Comparison of ENCODE assay signal across 7 mouse cellular contexts in the genomic region with DNA sequence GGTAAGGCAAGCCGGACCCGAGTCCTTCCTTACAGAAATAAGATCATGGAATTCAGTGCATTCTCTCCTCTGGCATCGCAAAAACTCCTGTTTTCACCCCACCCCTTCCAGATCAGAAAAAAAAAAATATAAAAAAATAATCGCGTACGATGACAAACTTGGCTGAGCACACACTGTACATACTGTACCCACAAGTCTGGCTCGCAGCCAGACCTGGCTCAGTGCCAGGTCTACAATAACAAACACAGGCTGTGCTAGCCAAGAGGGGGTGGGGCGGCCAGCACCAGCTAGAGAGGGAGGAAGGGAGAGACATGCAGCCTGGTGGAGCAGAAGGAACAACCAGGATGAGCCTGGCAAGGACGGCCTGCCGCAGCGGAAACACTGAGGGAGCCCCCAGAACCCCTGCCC.
DNase-seq lines count a peak whose midpoint lies in the region; ATAC-seq and TF ChIP-seq lines count a peak whose summit lies in the region.

No protein-coding gene starts in this region.

- peak overlapping the region; percentile 36 for H3K4me2 ChIP-seq in heart, embryonic 11.5 days
- H3K4me2 ChIP-seq in kidney, embryonic 15.5 days: peak overlapping the region; percentile 39; the same call in 1 of the 2 replicates
- peak overlapping the region; percentile 36 for H3K4me2 ChIP-seq in limb, embryonic 14.5 days (replicated peaks; ENCODE audit: low read depth, low read length, severe bottlenecking)
- peak overlapping the region; percentile 25; the same call in 1 of the 2 replicates for H3K4me2 ChIP-seq in midbrain, postnatal 0 days (ENCODE audit: low read depth, low read length, poor library complexity, severe bottlenecking)

- no peaks in the 10 kb centered on the region for H3K9me3 ChIP-seq in heart, embryonic 11.5 days (replicated peaks; ENCODE audit: control insufficient read depth, low read length)
- no peaks in the 10 kb centered on the region for H3K9me3 ChIP-seq in kidney, embryonic 15.5 days (replicated peaks)
- H3K9me3 ChIP-seq in limb, embryonic 14.5 days (ENCODE audit: control insufficient read depth, low read length): no peaks in the 10 kb centered on the region
- no peaks in the 10 kb centered on the region for H3K9me3 ChIP-seq in midbrain, postnatal 0 days (ENCODE audit: low read length)

- 0 out of 2 replicates have a peak overlapping the region, but pooled peaks have one; percentile 8 for H3K27ac ChIP-seq in bone marrow, adult 2 months (ENCODE audit: control insufficient read depth, insufficient read depth, low read depth, low read length, poor library complexity)
- no peak overlapping the region for H3K27ac ChIP-seq in heart, embryonic 11.5 days (ENCODE audit: low read depth, low read length)
- H3K27ac ChIP-seq in kidney, embryonic 15.5 days: peak overlapping the region; percentile 68
- H3K27ac ChIP-seq in limb, embryonic 14.5 days (replicated peaks; ENCODE audit: low read depth, low read length): no peak overlapping the region; the same call in 1 of the 2 replicates
- 0 out of 2 replicates have a peak overlapping the region, but pooled peaks have one; percentile 27 for H3K27ac ChIP-seq in midbrain, postnatal 0 days (ENCODE audit: low read depth, low read length)

- ATAC-seq in heart, embryonic 11.5 days (replicated peaks; ENCODE audit: insufficient number of reproducible peaks, low FRiP score, low TSS enrichment): peak; percentile 83
- ATAC-seq in kidney, embryonic 15.5 days (replicated peaks; ENCODE audit: low FRiP score): peak; percentile 93
- ATAC-seq in limb, embryonic 14.5 days (ENCODE audit: low FRiP score, low read depth): peak; percentile 85
- ATAC-seq in midbrain, postnatal 0 days (ENCODE audit: low FRiP score): peak; percentile 81

- H3K4me1 ChIP-seq in bone marrow, adult 2 months (ENCODE audit: control insufficient read depth, insufficient read depth, low read length): peaks cover 4% of the 10 kb centered on the region
- H3K4me1 ChIP-seq in heart, embryonic 11.5 days (ENCODE audit: control insufficient read depth, insufficient read depth, low read length): peaks cover 23% of the 10 kb centered on the region
- H3K4me1 ChIP-seq in kidney, embryonic 15.5 days: peaks cover 56% of the 10 kb centered on the region
- peaks cover 49% of the 10 kb centered on the region for H3K4me1 ChIP-seq in limb, embryonic 14.5 days (ENCODE audit: control insufficient read depth, insufficient read depth, low read length)
- peaks cover 30% of the 10 kb centered on the region for H3K4me1 ChIP-seq in midbrain, postnatal 0 days (ENCODE audit: insufficient read depth, low read length)

- TF ChIP-seq POLR2A in bone marrow, adult 2 months (IDR thresholded peaks at IDR 0.05; ENCODE audit: borderline replicate concordance, control insufficient read depth, low read depth, low read length): no peak
- TF ChIP-seq POLR2A in limb, embryonic 14.5 days (IDR thresholded peaks at IDR 0.05; ENCODE audit: borderline replicate concordance, extremely low read depth, insufficient read depth, insufficient read length): no peak

- peak; percentile 80 for DNase-seq in fat pad, adult 2 months (ENCODE audit: extremely low read depth, low read depth, low spot score)
- peak; percentile 90 for DNase-seq in limb, embryonic 14.5 days (ENCODE audit: low spot score)
- DNase-seq in midbrain, postnatal 0 days (ENCODE audit: low spot score): peak; percentile 97
- DNase-seq in spleen, postnatal 14 days (ENCODE audit: low spot score in 2 of 2): peak; percentile 46 to 50

- H3K36me3 ChIP-seq in heart, embryonic 11.5 days (ENCODE audit: control insufficient read depth, insufficient read depth, low read length): no peaks in the 10 kb centered on the region
- no peaks in the 10 kb centered on the region for H3K36me3 ChIP-seq in kidney, embryonic 15.5 days
- no peaks in the 10 kb centered on the region for H3K36me3 ChIP-seq in limb, embryonic 14.5 days (ENCODE audit: control insufficient read depth, insufficient read depth, low read length)
- H3K36me3 ChIP-seq in midbrain, postnatal 0 days (ENCODE audit: insufficient read depth, low read length): no peaks in the 10 kb centered on the region

- H3K9ac ChIP-seq in heart, embryonic 11.5 days (ENCODE audit: low read depth, low read length): no peak overlapping the region
- no peak overlapping the region for H3K9ac ChIP-seq in kidney, embryonic 15.5 days
- H3K9ac ChIP-seq in limb, embryonic 14.5 days (ENCODE audit: low read depth, low read length, severe bottlenecking): no peak overlapping the region; the same call in 1 of the 2 replicates
- no peak overlapping the region for H3K9ac ChIP-seq in midbrain, postnatal 0 days (replicated peaks; ENCODE audit: low read length, poor library complexity, severe bottlenecking)

- H3K27me3 ChIP-seq in heart, embryonic 11.5 days (ENCODE audit: control insufficient read depth, insufficient read depth, low read length): no peaks in the 10 kb centered on the region
- H3K27me3 ChIP-seq in kidney, embryonic 15.5 days: peaks cover 52% of the 10 kb centered on the region
- H3K27me3 ChIP-seq in limb, embryonic 14.5 days (ENCODE audit: control insufficient read depth, insufficient read depth, low read length): peaks cover 2% of the 10 kb centered on the region
- H3K27me3 ChIP-seq in midbrain, postnatal 0 days (ENCODE audit: insufficient read depth, low read length): no peaks in the 10 kb centered on the region

- WGBS in bone marrow, adult 2 months: 2% methylated on average over 11 of the region's 11 CpGs
- 36% methylated on average over 11 of the region's 11 CpGs for WGBS in heart, embryonic 11.5 days (ENCODE audit: insufficient replicate concordance)
- 18% methylated on average over 11 of the region's 11 CpGs for WGBS in kidney, embryonic 15.5 days
- 9% methylated on average over 11 of the region's 11 CpGs for WGBS in limb, embryonic 14.5 days
- WGBS in midbrain, postnatal 0 days: 26% methylated on average over 11 of the region's 11 CpGs

- no peak for TF ChIP-seq CTCF in bone marrow, adult 2 months (IDR thresholded peaks at IDR 0.05; ENCODE audit: control insufficient read depth, insufficient read depth, low read length)
- no peak for TF ChIP-seq CTCF in midbrain, postnatal 0 days (IDR thresholded peaks at IDR 0.05)

- no peak overlapping the region for H3K4me3 ChIP-seq in bone marrow, adult 2 months (replicated peaks; ENCODE audit: control insufficient read depth, low read depth, low read length)
- H3K4me3 ChIP-seq in heart, embryonic 11.5 days (ENCODE audit: low read depth, low read length): no peak overlapping the region
- no peak overlapping the region for H3K4me3 ChIP-seq in kidney, embryonic 15.5 days (replicated peaks)
- no peak overlapping the region for H3K4me3 ChIP-seq in limb, embryonic 14.5 days (replicated peaks; ENCODE audit: low read length)
- H3K4me3 ChIP-seq in midbrain, postnatal 0 days (ENCODE audit: low read depth, low read length): no peak overlapping the region

Comparison
In these comparisons a context has a peak if more than half of its experiments do, and no peak if none do; other contexts are left out.
1. H3K27ac ChIP-seq: peak in bone marrow, adult 2 months (single experiment), kidney, embryonic 15.5 days (single experiment) and midbrain, postnatal 0 days (single experiment); none in heart, embryonic 11.5 days (single experiment) and limb, embryonic 14.5 days (single experiment).
2. Peak in every context shown above with its lines, with median percentiles within 50 percentile points of each other: DNase-seq, ATAC-seq and H3K4me2 ChIP-seq.